Mouse (Mus musculus): ENCODE measurements around the gene Josd1. TPM values are rescaled to one million over a fixed set of nuclear protein-coding genes. Genes with fewer than 3 reads are reported as not detected.

Josd1 gene
- polyA plus RNA-seq, 1 experiment from 2014 or later, result 29.7 TPM

DNA sequence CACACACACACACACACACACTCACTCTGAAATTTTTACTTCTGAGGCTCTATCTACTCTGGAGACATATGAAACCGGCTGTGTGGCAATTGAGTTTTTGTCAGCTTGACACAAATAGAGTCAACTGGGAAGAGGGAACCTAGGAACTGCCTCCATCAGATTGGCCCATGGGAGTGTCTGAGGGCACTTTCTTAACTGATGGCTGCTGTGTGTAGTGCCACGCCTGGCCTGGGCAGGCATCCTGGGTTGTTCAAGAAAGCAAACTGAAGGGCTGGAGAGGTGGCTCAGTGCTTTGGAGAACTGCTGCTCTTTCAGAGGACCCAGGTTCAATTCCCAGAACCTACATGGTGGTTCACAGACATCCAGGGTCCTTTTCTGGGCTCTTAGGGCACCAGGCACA lies 42.2 kb downstream of the Josd1 start:
- no peaks in the 10 kb centered on the region for H3K9me3 ChIP-seq (replicated peaks)

DNA sequence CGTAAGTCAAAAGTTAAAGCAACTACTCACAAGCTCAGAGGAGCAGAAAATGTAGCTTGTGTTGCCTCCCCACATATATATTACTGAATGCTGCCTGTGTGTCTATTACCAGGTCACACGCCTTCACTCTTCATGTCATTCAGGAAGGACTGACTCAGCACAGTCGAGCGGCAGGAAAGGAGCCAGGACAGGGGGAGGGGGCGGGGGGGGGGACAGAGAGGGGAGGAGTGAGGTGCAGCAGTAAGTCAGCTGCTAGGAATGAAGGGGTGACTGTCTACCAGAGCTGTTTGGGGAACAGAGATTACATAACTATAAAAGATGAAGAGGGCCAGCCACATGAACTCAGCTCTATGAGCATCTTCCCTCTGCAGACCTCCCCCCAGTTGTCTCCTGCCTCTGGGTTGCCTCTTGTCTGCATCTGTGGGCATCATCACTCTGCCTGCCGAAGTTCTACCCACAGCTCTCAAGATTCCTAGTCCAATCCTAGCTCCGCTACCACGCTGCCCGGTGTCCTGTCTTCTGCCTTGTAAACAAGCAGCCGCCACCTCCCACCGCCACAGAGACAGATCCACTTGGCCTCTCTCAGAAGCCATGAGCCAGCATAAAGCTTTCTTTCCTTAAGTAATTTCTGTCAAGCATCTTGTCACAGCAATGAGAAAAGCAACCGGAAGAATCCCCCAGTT lies 46.4 kb downstream of the Josd1 start:
- Histone ChIP-seq H3K4me2 (replicated peaks) (no peak overlapping the region), H3K27ac (no peak overlapping the region), H3K9me3 (replicated peaks) (no peaks in the 10 kb centered on the region), H3K27me3 (no peaks in the 10 kb centered on the region), H3K4me1 (no peaks in the 10 kb centered on the region), H3K4me3 (no peak overlapping the region), H3K9ac (no peak overlapping the region), H3K36me3 (peaks cover 67% of the 10 kb centered on the region)
- 84% methylated on average over 12 of the region's 12 CpGs for WGBS
- ATAC-seq (ENCODE audit: low FRiP score), result no peak

More for the DNA sequence above, 42.2 kb downstream of the Josd1 start:
- H3K36me3 ChIP-seq, result peaks cover 67% of the 10 kb centered on the region
- H3K4me2 ChIP-seq (replicated peaks), result no peak overlapping the region
- H3K9ac ChIP-seq, result no peak overlapping the region
- no peak for ATAC-seq (ENCODE audit: low FRiP score)
- H3K4me1 ChIP-seq, result no peaks in the 10 kb centered on the region
- H3K27me3 ChIP-seq, result no peaks in the 10 kb centered on the region
- no peak overlapping the region for H3K27ac ChIP-seq
- no peak overlapping the region for H3K4me3 ChIP-seq
- 88% methylated on average over 2 of the region's 2 CpGs for WGBS

GRCm38 (mm10) chr15:79630471-79630870 lies 57.2 kb downstream of the Josd1 start:
- no peak overlapping the region for H3K4me3 ChIP-seq
- WGBS, result 73% methylated on average over 2 of the region's 2 CpGs
- H3K9me3 ChIP-seq (replicated peaks), result no peaks in the 10 kb centered on the region
- H3K36me3 ChIP-seq, result peaks cover 93% of the 10 kb centered on the region
- H3K9ac ChIP-seq, result no peak overlapping the region
- no peak overlapping the region for H3K4me2 ChIP-seq (replicated peaks)
- H3K27me3 ChIP-seq, result no peaks in the 10 kb centered on the region
- H3K4me1 ChIP-seq, result no peaks in the 10 kb centered on the region
- ATAC-seq (ENCODE audit: low FRiP score), result no peak
- no peak overlapping the region for H3K27ac ChIP-seq

Other genes with a start within 250 kb of the Josd1 start
- 280 and 284 TPM in 2 replicates for gene Csnk1e, start 232.4 kb downstream of the Josd1 start, polyA plus RNA-seq (2016; fragmentation: Nextera tagmentation; extraction: Ambion mirVana)
- gene Kcnj4, start 182.7 kb downstream of the Josd1 start, polyA plus RNA-seq (2016; fragmentation: Nextera tagmentation; extraction: Ambion mirVana), result not detected in 2 replicates
- gene Kdelr3, start 171.5 kb downstream of the Josd1 start, polyA plus RNA-seq (2016; fragmentation: Nextera tagmentation; extraction: Ambion mirVana), result 32.2 and 39.2 TPM in 2 replicates
- 76.5 and 77.2 TPM in 2 replicates for gene Ddx17, start 141.2 kb downstream of the Josd1 start, polyA plus RNA-seq (2016; fragmentation: Nextera tagmentation; extraction: Ambion mirVana)
- 2.0 and 2.2 TPM in 2 replicates for gene Dmc1, start 82.8 kb downstream of the Josd1 start, polyA plus RNA-seq (2016; fragmentation: Nextera tagmentation; extraction: Ambion mirVana)
- 5.5 and 5.9 TPM in 2 replicates for gene Fam227a, start 29.0 kb downstream of the Josd1 start, polyA plus RNA-seq (2016; fragmentation: Nextera tagmentation; extraction: Ambion mirVana)
- gene Cby1, start 28.7 kb downstream of the Josd1 start, polyA plus RNA-seq (2016; fragmentation: Nextera tagmentation; extraction: Ambion mirVana), result 63.7 and 69.0 TPM in 2 replicates
- gene Tomm22, start 17.1 kb downstream of the Josd1 start, polyA plus RNA-seq (2016; fragmentation: Nextera tagmentation; extraction: Ambion mirVana), result 239 and 249 TPM in 2 replicates
- 41.4 and 45.5 TPM in 2 replicates for gene Gtpbp1, start 2.9 kb upstream of the Josd1 start, polyA plus RNA-seq (2016; fragmentation: Nextera tagmentation; extraction: Ambion mirVana)
- gene Sun2, start 54.6 kb upstream of the Josd1 start, polyA plus RNA-seq (2016; fragmentation: Nextera tagmentation; extraction: Ambion mirVana), result 8.0 and 8.2 TPM in 2 replicates
- 76.8 and 78.1 TPM in 2 replicates for gene Dnal4, start 89.9 kb upstream of the Josd1 start, polyA plus RNA-seq (2016; fragmentation: Nextera tagmentation; extraction: Ambion mirVana)
- gene Nptxr, start 116.8 kb upstream of the Josd1 start, polyA plus RNA-seq (2016; fragmentation: Nextera tagmentation; extraction: Ambion mirVana), result 13.1 TPM in 2 replicates
- gene Npcd, start 146.3 kb upstream of the Josd1 start, polyA plus RNA-seq (2016; fragmentation: Nextera tagmentation; extraction: Ambion mirVana), result 0.61 TPM in 1 of 2 replicates, not detected in the other
- 34.7 and 38.0 TPM in 2 replicates for gene Cbx6, start 146.8 kb upstream of the Josd1 start, polyA plus RNA-seq (2016; fragmentation: Nextera tagmentation; extraction: Ambion mirVana)
- 8.4 and 8.6 TPM in 2 replicates for gene Apobec3, start 203.7 kb upstream of the Josd1 start, polyA plus RNA-seq (2016; fragmentation: Nextera tagmentation; extraction: Ambion mirVana)